Mouse (Mus musculus): ENCODE data around the gene Hbp1. TPM values are rescaled to one million over a fixed set of nuclear protein-coding genes. Genes with fewer than 3 reads are reported as not detected.

Hbp1 gene
- polyA plus RNA-seq, 1 experiment from 2014 or later, result 112 TPM

DNA sequence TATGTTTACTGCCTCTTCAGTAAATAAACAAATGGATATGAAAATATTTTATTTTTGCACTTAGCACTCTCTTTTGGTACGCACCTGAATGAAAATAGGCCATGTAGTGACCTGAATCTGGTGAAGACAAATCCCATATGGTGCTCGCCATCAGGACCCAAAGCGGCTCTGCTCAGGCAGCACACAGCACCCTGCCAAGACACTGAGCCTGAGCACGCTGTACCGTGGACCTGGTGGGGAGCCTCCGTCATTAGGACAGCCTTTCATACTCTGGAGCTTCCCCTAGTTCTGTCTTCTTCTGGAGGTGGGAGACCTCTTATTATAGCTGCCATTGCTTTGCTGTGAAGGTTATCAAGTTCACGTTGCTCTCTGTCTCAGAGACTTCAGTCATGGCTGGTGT lies 57.6 kb downstream of the Hbp1 start:
- 90% methylated on average over 7 of the region's 7 CpGs for WGBS
- Histone ChIP-seq H3K27me3 (replicated peaks; ENCODE audit: control insufficient read depth, insufficient read depth, low read length) (no peaks in the 10 kb centered on the region), H3K4me1 (replicated peaks; ENCODE audit: control insufficient read depth, insufficient read depth, low read length) (peaks cover 4% of the 10 kb centered on the region; the same call in 1 of the 2 replicates), H3K4me3 (ENCODE audit: low read depth, low read length) (no peak overlapping the region), H3K27ac (ENCODE audit: low read depth) (no peak overlapping the region), H3K36me3 (ENCODE audit: control insufficient read depth, insufficient read depth, low read length) (no peaks in the 10 kb centered on the region; the same call in 1 of the 2 replicates), H3K9ac (ENCODE audit: low read length) (no peak overlapping the region), H3K9me3 (ENCODE audit: control insufficient read depth, low read length) (no peaks in the 10 kb centered on the region), H3K4me2 (ENCODE audit: low read length) (no peak overlapping the region)
- ATAC-seq (replicated peaks; ENCODE audit: low FRiP score, low TSS enrichment, low read depth) (no peak), DNase-seq (ENCODE audit: low spot score) (peak; percentile 31)

DNA sequence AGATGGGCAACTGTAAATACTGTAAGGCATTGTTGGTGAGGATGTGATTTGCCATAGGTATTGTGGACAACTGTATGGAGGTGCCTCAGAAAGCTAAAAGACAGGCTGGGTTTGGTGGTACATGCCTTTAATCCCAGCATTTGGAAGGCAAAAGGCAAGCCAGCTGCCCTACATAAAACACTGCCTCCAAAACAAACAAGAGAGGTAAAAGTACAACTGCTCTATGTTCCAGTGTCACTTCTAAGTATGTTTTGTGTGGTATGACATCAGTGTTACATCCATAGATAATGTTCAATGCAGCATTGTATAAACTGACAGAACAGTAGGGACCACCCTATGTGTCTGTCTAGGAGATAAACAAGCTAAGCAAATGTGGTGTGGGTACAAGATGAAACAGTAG lies 58.3 kb downstream of the Hbp1 start:
- no peak overlapping the region for H3K27ac ChIP-seq (ENCODE audit: low read depth)
- H3K36me3 ChIP-seq (ENCODE audit: control insufficient read depth, insufficient read depth, low read length), result peaks cover 3% of the 10 kb centered on the region
- no peak overlapping the region for H3K4me2 ChIP-seq (ENCODE audit: low read length)
- H3K27me3 ChIP-seq (replicated peaks; ENCODE audit: control insufficient read depth, insufficient read depth, low read length), result no peaks in the 10 kb centered on the region
- H3K9ac ChIP-seq (ENCODE audit: low read length), result no peak overlapping the region
- ATAC-seq (replicated peaks; ENCODE audit: low FRiP score, low TSS enrichment, low read depth) (no peak), DNase-seq (ENCODE audit: low spot score) (peak; percentile 3)
- H3K9me3 ChIP-seq (ENCODE audit: control insufficient read depth, low read length), result no peaks in the 10 kb centered on the region
- no peak overlapping the region for H3K4me3 ChIP-seq (ENCODE audit: low read depth, low read length)
- peaks cover 4% of the 10 kb centered on the region; the same call in 1 of the 2 replicates for H3K4me1 ChIP-seq (replicated peaks; ENCODE audit: control insufficient read depth, insufficient read depth, low read length)

DNA sequence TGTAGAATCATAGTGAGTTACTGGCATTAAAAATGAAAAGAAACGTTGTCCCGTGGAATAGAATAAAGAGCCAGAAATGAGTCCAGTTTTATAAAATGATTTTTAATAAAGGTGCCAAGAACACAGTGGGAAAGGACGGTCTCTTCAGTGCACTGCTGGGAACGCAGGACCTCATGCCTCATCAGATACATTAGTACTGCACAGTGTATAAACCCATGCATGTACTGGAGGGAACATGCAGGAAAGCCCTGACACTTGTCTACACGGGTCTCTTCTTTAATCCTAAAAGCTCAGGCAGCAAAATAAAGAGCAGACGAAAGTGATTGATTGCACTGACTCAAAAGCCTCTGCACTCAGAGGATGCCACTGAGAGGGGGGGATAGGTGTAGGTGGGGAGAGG lies 59.6 kb downstream of the Hbp1 start:
- Histone ChIP-seq H3K9me3 (ENCODE audit: control insufficient read depth, low read length) (no peaks in the 10 kb centered on the region), H3K27ac (ENCODE audit: low read depth) (no peak overlapping the region), H3K4me1 (replicated peaks; ENCODE audit: control insufficient read depth, insufficient read depth, low read length) (no peaks in the 10 kb centered on the region; the same call in 1 of the 2 replicates), H3K27me3 (replicated peaks; ENCODE audit: control insufficient read depth, insufficient read depth, low read length) (no peaks in the 10 kb centered on the region), H3K4me2 (ENCODE audit: low read length) (no peak overlapping the region), H3K9ac (ENCODE audit: low read length) (no peak overlapping the region), H3K4me3 (ENCODE audit: low read depth, low read length) (no peak overlapping the region), H3K36me3 (ENCODE audit: control insufficient read depth, insufficient read depth, low read length) (peaks cover 7% of the 10 kb centered on the region)
- DNase-seq (ENCODE audit: low spot score) (peak; percentile 18), ATAC-seq (replicated peaks; ENCODE audit: low FRiP score, low TSS enrichment, low read depth) (no peak)
- 63% methylated on average over 6 of the region's 6 CpGs for WGBS

- H3K4me1 ChIP-seq (replicated peaks; ENCODE audit: control insufficient read depth, insufficient read depth, low read length), result no peaks in the 10 kb centered on the region
- H3K9ac ChIP-seq (ENCODE audit: low read length), result no peak overlapping the region
- peaks cover 7% of the 10 kb centered on the region for H3K36me3 ChIP-seq (ENCODE audit: control insufficient read depth, insufficient read depth, low read length)
- no peak overlapping the region for H3K4me2 ChIP-seq (ENCODE audit: low read length)
- no peak for ATAC-seq (replicated peaks; ENCODE audit: low FRiP score, low TSS enrichment, low read depth)
- H3K27me3 ChIP-seq (replicated peaks; ENCODE audit: control insufficient read depth, insufficient read depth, low read length), result no peaks in the 10 kb centered on the region
- no peak overlapping the region for H3K27ac ChIP-seq (ENCODE audit: low read depth)
- peak; percentile 12 for DNase-seq (ENCODE audit: low spot score)
- WGBS, result 94% methylated on average over 11 of the region's 11 CpGs
- H3K9me3 ChIP-seq (ENCODE audit: control insufficient read depth, low read length), result no peaks in the 10 kb centered on the region
- no peak overlapping the region for H3K4me3 ChIP-seq (ENCODE audit: low read depth, low read length)
These were observed 64.3 kb downstream of the Hbp1 start for GRCm38 (mm10) chr12:31885844-31886606.

GRCm38 (mm10) chr12:31885084-31885483 lies 65.3 kb downstream of the Hbp1 start:
- Histone ChIP-seq H3K36me3 (ENCODE audit: control insufficient read depth, insufficient read depth, low read length) (peaks cover 7% of the 10 kb centered on the region), H3K27me3 (replicated peaks; ENCODE audit: control insufficient read depth, insufficient read depth, low read length) (no peaks in the 10 kb centered on the region), H3K9ac (ENCODE audit: low read length) (no peak overlapping the region), H3K4me3 (ENCODE audit: low read depth, low read length) (no peak overlapping the region), H3K4me1 (replicated peaks; ENCODE audit: control insufficient read depth, insufficient read depth, low read length) (no peaks in the 10 kb centered on the region), H3K27ac (ENCODE audit: low read depth) (no peak overlapping the region), H3K4me2 (ENCODE audit: low read length) (no peak overlapping the region), H3K9me3 (ENCODE audit: control insufficient read depth, low read length) (no peaks in the 10 kb centered on the region)
- no peak for ATAC-seq (replicated peaks; ENCODE audit: low FRiP score, low TSS enrichment, low read depth)
- WGBS, result 81% methylated on average over 4 of the region's 4 CpGs
- peak; percentile 37 for DNase-seq (ENCODE audit: low spot score)

- H3K4me2 ChIP-seq (ENCODE audit: low read length), result no peak overlapping the region
- ATAC-seq (replicated peaks; ENCODE audit: low FRiP score, low TSS enrichment, low read depth) (no peak), DNase-seq (ENCODE audit: low spot score) (no peak)
- H3K9me3 ChIP-seq (ENCODE audit: control insufficient read depth, low read length), result no peaks in the 10 kb centered on the region
- 84% methylated on average over 4 of the region's 4 CpGs for WGBS
- no peaks in the 10 kb centered on the region for H3K27me3 ChIP-seq (replicated peaks; ENCODE audit: control insufficient read depth, insufficient read depth, low read length)
- no peaks in the 10 kb centered on the region for H3K4me1 ChIP-seq (replicated peaks; ENCODE audit: control insufficient read depth, insufficient read depth, low read length)
- H3K36me3 ChIP-seq (ENCODE audit: control insufficient read depth, insufficient read depth, low read length), result peaks cover 7% of the 10 kb centered on the region
- H3K9ac ChIP-seq (ENCODE audit: low read length), result no peak overlapping the region
- no peak overlapping the region for H3K27ac ChIP-seq (ENCODE audit: low read depth)
- no peak overlapping the region for H3K4me3 ChIP-seq (ENCODE audit: low read depth, low read length)
These were observed 66.0 kb downstream of the Hbp1 start for GRCm38 (mm10) chr12:31884365-31884764.

DNA sequence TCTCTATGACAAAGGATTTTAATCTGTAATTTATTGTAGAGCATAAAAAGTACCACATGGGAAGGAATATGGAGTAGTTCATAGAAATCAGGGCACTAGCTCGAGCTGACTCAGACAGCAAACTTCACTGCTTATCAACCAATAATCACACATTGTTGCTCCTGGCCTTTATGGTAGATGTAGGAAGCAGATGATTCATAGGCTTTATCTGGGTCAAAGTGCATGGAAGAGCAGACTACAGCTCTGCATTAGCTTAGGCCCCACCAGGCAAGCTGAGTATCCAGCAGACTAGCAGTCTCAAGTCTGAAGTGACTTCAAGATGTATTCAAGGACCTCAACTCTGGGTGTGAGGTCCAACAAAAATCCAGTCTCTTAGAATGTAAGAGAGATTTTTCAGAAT lies 67.6 kb downstream of the Hbp1 start:
- H3K4me2 ChIP-seq (ENCODE audit: low read length), result no peak overlapping the region
- no peaks in the 10 kb centered on the region for H3K4me1 ChIP-seq (replicated peaks; ENCODE audit: control insufficient read depth, insufficient read depth, low read length)
- no peak overlapping the region for H3K27ac ChIP-seq (ENCODE audit: low read depth)
- 42% methylated on average over 1 of the region's 1 CpGs for WGBS
- no peak overlapping the region for H3K4me3 ChIP-seq (ENCODE audit: low read depth, low read length)
- ATAC-seq (replicated peaks; ENCODE audit: low FRiP score, low TSS enrichment, low read depth) (0 out of 2 replicates have a peak, but pooled peaks have one; percentile 79), DNase-seq (ENCODE audit: low spot score) (no peak)
- H3K9ac ChIP-seq (ENCODE audit: low read length), result no peak overlapping the region
- peaks cover 7% of the 10 kb centered on the region for H3K36me3 ChIP-seq (ENCODE audit: control insufficient read depth, insufficient read depth, low read length)
- H3K9me3 ChIP-seq (ENCODE audit: control insufficient read depth, low read length), result no peaks in the 10 kb centered on the region
- H3K27me3 ChIP-seq (replicated peaks; ENCODE audit: control insufficient read depth, insufficient read depth, low read length), result no peaks in the 10 kb centered on the region

DNA sequence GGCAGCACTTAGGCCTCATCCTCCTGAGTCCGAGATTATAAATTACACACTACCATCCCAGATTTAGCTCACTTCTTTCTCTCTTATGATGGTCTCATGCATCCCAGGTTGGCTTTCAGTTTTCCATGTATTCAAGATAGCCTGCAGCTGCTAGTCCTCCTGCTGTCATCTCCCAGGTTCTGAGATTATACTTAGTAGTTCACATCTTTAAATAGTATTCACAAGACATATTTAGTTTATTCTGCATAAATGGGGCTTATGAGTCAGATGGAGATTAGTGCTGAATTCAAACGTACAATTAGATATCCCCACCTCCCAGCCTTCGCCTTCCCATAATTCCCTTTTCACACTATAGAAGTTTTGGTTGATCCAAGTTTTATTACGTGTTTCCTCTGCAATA lies 73.6 kb downstream of the Hbp1 start:
- Histone ChIP-seq H3K9me3 (ENCODE audit: control insufficient read depth, low read length) (no peaks in the 10 kb centered on the region), H3K4me2 (ENCODE audit: low read length) (no peak overlapping the region), H3K4me1 (replicated peaks; ENCODE audit: control insufficient read depth, insufficient read depth, low read length) (no peaks in the 10 kb centered on the region), H3K4me3 (ENCODE audit: low read depth, low read length) (no peak overlapping the region), H3K27me3 (replicated peaks; ENCODE audit: control insufficient read depth, insufficient read depth, low read length) (no peaks in the 10 kb centered on the region), H3K27ac (ENCODE audit: low read depth) (no peak overlapping the region), H3K36me3 (ENCODE audit: control insufficient read depth, insufficient read depth, low read length) (no peaks in the 10 kb centered on the region), H3K9ac (ENCODE audit: low read length) (no peak overlapping the region)
- DNase-seq (ENCODE audit: low spot score), result no peak
- WGBS, result 88% methylated on average over 4 of the region's 4 CpGs
- ATAC-seq (replicated peaks; ENCODE audit: low FRiP score, low TSS enrichment, low read depth), result no peak
